8 mouse cellular contexts compared by ENCODE assay signal in the genomic region with DNA sequence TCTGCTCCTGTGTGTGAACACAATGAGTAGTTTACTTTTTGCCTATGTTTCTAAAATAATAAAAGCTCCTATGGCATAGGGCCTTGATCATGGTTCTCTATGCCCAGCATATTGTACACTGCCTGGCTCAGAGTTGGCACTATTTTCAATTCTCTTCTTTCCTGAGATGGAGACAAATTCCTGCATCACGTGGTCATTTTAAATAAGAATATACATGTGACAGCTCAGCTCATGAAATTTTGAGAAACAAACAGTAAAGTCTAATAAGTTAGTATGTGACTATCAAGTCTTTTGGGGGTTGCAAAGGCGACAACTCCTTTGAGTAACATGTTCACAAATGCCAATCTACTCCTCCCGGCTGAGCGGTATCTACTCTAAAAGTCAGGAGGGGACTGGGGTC. TPM values are rescaled to one million over a fixed set of nuclear protein-coding genes. Genes with fewer than 3 reads are reported as not detected.
A peak's percentile ranks its signal among the peaks of the same experiment; 100 is the strongest.
DNase-seq lines count a peak whose midpoint lies in the region; ATAC-seq and TF ChIP-seq lines count a peak whose summit lies in the region.

No protein-coding gene starts in this region.

- no peaks in the 10 kb centered on the region for H3K27me3 ChIP-seq in heart, adult 2 months (ENCODE audit: control insufficient read depth, insufficient read depth, low read length)
- no peaks in the 10 kb centered on the region for H3K27me3 ChIP-seq in E14TG2a.4 (ENCODE audit: insufficient read depth, low read length)
- no peaks in the 10 kb centered on the region for H3K27me3 ChIP-seq in forebrain, embryonic 14.5 days (replicated peaks; ENCODE audit: control insufficient read depth, insufficient read depth, low read length)
- no peaks in the 10 kb centered on the region for H3K27me3 ChIP-seq in liver, embryonic 14.5 days (ENCODE audit: control insufficient read depth, insufficient read depth, low read length)

- intact Hi-C loops in heart, adult 2 months (cut with DNase I) = loop anchor here (2.0 to 5.0 kb wide), 3 partner anchors 76 to 124 kb away; a partner anchor contains a TSS
- intact Hi-C loops in heart, postnatal 25 days (cut with DNase I) = loop anchor here (5.0 kb wide), 2 partner anchors 89 to 124 kb away; a partner anchor contains a TSS
- intact Hi-C loops in left cerebral cortex, postnatal 10 days (cut with DNase I) = loop anchor here (5.0 kb wide), 1 partner anchor 76 kb away; no protein-coding TSS in a partner anchor

- peaks cover 14% of the 10 kb centered on the region for H3K4me1 ChIP-seq in heart, adult 2 months (ENCODE audit: control insufficient read depth, insufficient read depth, low read length)
- peaks cover 19% of the 10 kb centered on the region for H3K4me1 ChIP-seq in E14TG2a.4 (replicated peaks; ENCODE audit: low read depth, low read length)
- peaks cover 13% of the 10 kb centered on the region for H3K4me1 ChIP-seq in forebrain, embryonic 14.5 days (ENCODE audit: control insufficient read depth, insufficient read depth, low read length)
- H3K4me1 ChIP-seq in liver, embryonic 14.5 days (replicated peaks; ENCODE audit: control insufficient read depth in 2 of 2, insufficient read depth in 2 of 2, low read length in 1 of 2) = peaks cover 0 to 17% of the 10 kb centered on the region in 2 experiments

- no peaks in the 10 kb centered on the region for H3K9me3 ChIP-seq in E14TG2a.4 (ENCODE audit: low read length)
- no peaks in the 10 kb centered on the region for H3K9me3 ChIP-seq in forebrain, embryonic 14.5 days (replicated peaks; ENCODE audit: control insufficient read depth, low read length)
- no peaks in the 10 kb centered on the region for H3K9me3 ChIP-seq in liver, embryonic 14.5 days (ENCODE audit: control insufficient read depth, low read length)

- H3K36me3 ChIP-seq in heart, adult 2 months (ENCODE audit: control insufficient read depth, insufficient read depth, low read length) = peaks cover 50% of the 10 kb centered on the region
- peaks cover 40% of the 10 kb centered on the region for H3K36me3 ChIP-seq in E14TG2a.4 (ENCODE audit: insufficient read depth, low read length)
- peaks cover 34% of the 10 kb centered on the region for H3K36me3 ChIP-seq in forebrain, embryonic 14.5 days (ENCODE audit: control insufficient read depth, insufficient read depth, low read length)
- peaks cover 30% of the 10 kb centered on the region for H3K36me3 ChIP-seq in liver, embryonic 14.5 days (replicated peaks; ENCODE audit: control insufficient read depth, insufficient read depth, low read depth)

- H3K4me3 ChIP-seq in heart, adult 2 months = peak overlapping the region; percentile 89
- H3K4me3 ChIP-seq in E14TG2a.4 (replicated peaks; ENCODE audit: low read length) = peak overlapping the region; percentile 92
- H3K4me3 ChIP-seq in forebrain, embryonic 14.5 days (ENCODE audit: low read depth, low read length) = peak overlapping the region; percentile 80
- H3K4me3 ChIP-seq in liver, embryonic 14.5 days (ENCODE audit: insufficient read depth in 1 of 2, low read depth in 2 of 2, low read length in 2 of 2) = peak overlapping the region; percentile 78 to 85

- TF ChIP-seq EP300 in heart, adult 2 months (IDR thresholded peaks at IDR 0.05; ENCODE audit: insufficient read depth, low read depth, low read length) = no peak
- TF ChIP-seq EP300 in liver, embryonic 14.5 days (IDR thresholded peaks at IDR 0.05; ENCODE audit: low read depth) = no peak

- TF ChIP-seq POLR2A in heart, adult 2 months (IDR thresholded peaks at IDR 0.05; ENCODE audit: insufficient read depth, low read depth, low read length) = no peak

- ATAC-seq in forebrain, embryonic 14.5 days = 0 out of 2 replicates have a peak, but pooled peaks have one; percentile 0
- ATAC-seq in liver, embryonic 14.5 days (ENCODE audit: insufficient read depth) = no peak
- no peak for ATAC-seq in frontal cortex, adult (ENCODE audit: low TSS enrichment)

- no peak for TF ChIP-seq CTCF in heart, adult 2 months (IDR thresholded peaks at IDR 0.05)
- no peak for TF ChIP-seq CTCF in E14TG2a.4 (conservative IDR thresholded peaks at IDR 0.05; ENCODE audit: low read length)
- no peak for TF ChIP-seq CTCF in liver, embryonic 14.5 days (IDR thresholded peaks at IDR 0.05; ENCODE audit: low read depth)

- 2% methylated on average over 4 of the region's 4 CpGs for WGBS in heart, adult 2 months
- under 1% methylated on average over 4 of the region's 4 CpGs for WGBS in forebrain, embryonic 14.5 days
- 0% methylated on average over 4 of the region's 4 CpGs for WGBS in liver, embryonic 14.5 days (ENCODE audit: insufficient replicate concordance)

- peaks cover 2% of the 10 kb centered on the region for H3K79me2 ChIP-seq in heart, adult 2 months (replicated peaks; ENCODE audit: control insufficient read depth, insufficient read depth, low read length)

- peak overlapping the region; percentile 59 for H3K4me2 ChIP-seq in forebrain, embryonic 14.5 days (ENCODE audit: low read length)
- H3K4me2 ChIP-seq in liver, embryonic 14.5 days (ENCODE audit: low read depth) = peak overlapping the region; percentile 81

- no peak for DNase-seq in heart, adult 2 months
- DNase-seq in heart, postnatal 25 days (ENCODE audit: low spot score) = no peak
- no peak for DNase-seq in forebrain, embryonic 14.5 days (ENCODE audit: low spot score)
- peak in 1 of 3 experiments; percentile 9 for DNase-seq in liver, embryonic 14.5 days (ENCODE audit: low read depth in 3 of 3, low spot score in 3 of 3)
- no peak for DNase-seq in natural killer cell, adult 2 months (ENCODE audit: low spot score in 2 of 2)
- DNase-seq in left cerebral cortex, postnatal 10 days (ENCODE audit: extremely low spot score in 1 of 2, low spot score in 2 of 2) = no peak

- H3K27ac ChIP-seq in heart, adult 2 months = peak overlapping the region; percentile 100
- H3K27ac ChIP-seq in forebrain, embryonic 14.5 days (ENCODE audit: low read depth, low read length) = peak overlapping the region; percentile 71; the same call in 1 of the 2 replicates
- H3K27ac ChIP-seq in liver, embryonic 14.5 days = peak overlapping the region; percentile 51

- H3K9ac ChIP-seq in heart, adult 2 months (ENCODE audit: low read depth, low read length) = peak overlapping the region; percentile 78
- peak overlapping the region; percentile 85 for H3K9ac ChIP-seq in forebrain, embryonic 14.5 days (ENCODE audit: low read length)
- peak overlapping the region; percentile 81 for H3K9ac ChIP-seq in liver, embryonic 14.5 days (replicated peaks)

RNA-seq across cellular contexts. Expression of a gene that starts 0.3 kb away (rescaled TPM):
- 10 to 100 TPM; 36.2 to 46.8 TPM for total RNA-seq in heart, adult 2 months (2021)
- 70.1 and 71.7 TPM in 2 replicates for polyA plus RNA-seq in heart, adult 2 months (2012; rRNA removed)
- total RNA-seq in heart, postnatal 25 days (2021) = 10 to 100 TPM; 41.9 to 43.3 TPM
- 37.2 and 39.9 TPM in 2 replicates for polyA plus RNA-seq in forebrain, embryonic 14.5 days (2014; fragmentation: Nextera tagmentation; extraction: Ambion mirVana)
- polyA plus RNA-seq in liver, embryonic 14.5 days (2012; rRNA removed) = 5.3 and 9.1 TPM in 2 replicates
- 17.8 and 25.8 TPM in 2 replicates for polyA plus RNA-seq in liver, embryonic 14.5 days (2014; fragmentation: Nextera tagmentation; extraction: Ambion mirVana)
- total RNA-seq in left cerebral cortex, postnatal 10 days (2021) = 10 to 100 TPM; 16.1 to 17.3 TPM

RNA-seq across cellular contexts. Expression of a gene that starts 0.7 kb away (rescaled TPM):
- 10 to 100 TPM; 31.7 to 33.9 TPM for total RNA-seq in heart, adult 2 months (2021)
- 15.4 and 33.0 TPM in 2 replicates for polyA plus RNA-seq in heart, adult 2 months (2012; rRNA removed)
- total RNA-seq in heart, postnatal 25 days (2021) = 10 to 100 TPM; 34.5 to 38.1 TPM
- 166 and 187 TPM in 2 replicates for polyA plus RNA-seq in forebrain, embryonic 14.5 days (2014; fragmentation: Nextera tagmentation; extraction: Ambion mirVana)
- polyA plus RNA-seq in liver, embryonic 14.5 days (2012; rRNA removed) = 7.8 and 10.2 TPM in 2 replicates
- 20.6 and 22.8 TPM in 2 replicates for polyA plus RNA-seq in liver, embryonic 14.5 days (2014; fragmentation: Nextera tagmentation; extraction: Ambion mirVana)
- 10 to 100 TPM; 53.4 to 54.7 TPM for total RNA-seq in left cerebral cortex, postnatal 10 days (2021)

RNA-seq across cellular contexts. Expression of a gene that starts 30.7 kb away (rescaled TPM):
- 1 to 10 TPM; 2.0 to 4.7 TPM for total RNA-seq in heart, adult 2 months (2021)
- polyA plus RNA-seq in heart, adult 2 months (2012; rRNA removed) = 2.7 and 3.2 TPM in 2 replicates
- 1 to 10 TPM; 5.1 to 5.6 TPM for total RNA-seq in heart, postnatal 25 days (2021)
- 14.7 and 27.3 TPM in 2 replicates for polyA plus RNA-seq in forebrain, embryonic 14.5 days (2014; fragmentation: Nextera tagmentation; extraction: Ambion mirVana)
- 0.21 and 0.22 TPM in 2 replicates for polyA plus RNA-seq in liver, embryonic 14.5 days (2012; rRNA removed)
- 0.19 and 0.22 TPM in 2 replicates for polyA plus RNA-seq in liver, embryonic 14.5 days (2014; fragmentation: Nextera tagmentation; extraction: Ambion mirVana)
- 10 to 100 TPM; 26.1 to 29.5 TPM for total RNA-seq in left cerebral cortex, postnatal 10 days (2021)

Comparison
In these comparisons a context has a peak if more than half of its experiments do, and no peak if none do; other contexts are left out.
1. RNA of a gene that starts 30.7 kb away (total RNA-seq): 26.1 to 29.5 TPM in left cerebral cortex, postnatal 10 days; 5.1 to 5.6 TPM in heart, postnatal 25 days and 2.0 to 4.7 TPM in heart, adult 2 months; every median in the first group is over 4 times any median in the second.
2. Peak in every context shown above with its lines, with median percentiles within 50 percentile points of each other: H3K27ac ChIP-seq, H3K4me3 ChIP-seq and H3K9ac ChIP-seq.